Mouse (Mus musculus) midbrain, embryonic 16.5 days (tissue): ENCODE data around the gene Chrm2. TPM values are rescaled to one million over a fixed set of nuclear protein-coding genes. Genes with fewer than 3 reads are reported as not detected.

Experiments used
- microRNA counts: library from miRNA; unstranded; fragments of <30 nt; microRNA quantifications from one replicate; lab custom pipeline; 2016
- microRNA-seq: library from miRNA; unstranded; fragments of <30 nt; microRNA quantifications from one replicate; pipeline ENCODE4, GENCODE M21; 2017
- polyA plus RNA-seq: library from polyadenylated mRNA; unstranded; fragments of >200 nt; fragmentation: Nextera tagmentation; extraction: Ambion mirVana; gene quantifications from 2 replicates; pipeline ENCODE4 v1.2.1, GENCODE M21; 2015

Chrm2 gene
- polyA plus RNA-seq, 1 experiment from 2014 or later = 10.2 TPM

MicroRNA genes within 50 kb of the gene (microRNA counts, 519-probe panel; counts per million panel counts)
- microRNA mmu-miR-490 (lab: Ali Mortazavi, UCI) = 1,439 counts per million, percentile 28 among the panel's probes with 10 or more counts

Small RNA genes within 50 kb of the gene (microRNA-seq; reads per million reads assigned to microRNA genes)
- gene Mir490 = 47.4 reads per million, percentile 45 among the genes with 10 or more reads in this experiment
